Mouse (Mus musculus) lung, postnatal 0 days (tissue): ENCODE measurements at regions not wholly inside any gene's neighbourhood (a gene's known extent, or its start where the extent isn't known, plus 50 kb on each side); places are given as distances from the start of the nearest gene placed in this dataset.
"Not testable (repeated sequence)": the region's sequence is repeated elsewhere in the genome, so short reads cannot be mapped to it uniquely, and the experiment has no call there.

Source experiments
- ATAC-seq: fragments of 200-750 bp; cut with Nextera tagmentation; 2 replicates; pipeline ENCODE4 v1.8.0; 2017; ENCODE audit warnings: moderate library complexity
- DNase-seq: peaks from one replicate; pipeline ENCODE4 v3.0.0-alpha.2; 2016; ENCODE audit warnings: low spot score
- H3K27ac ChIP-seq: fragments of 300-500 bp; sonication (generic); 2 replicates; pipeline ENCODE4 v1.5.1; 2014; ENCODE audit warnings: antibody characterized with exemption, mild to moderate bottlenecking, low read length, mixed read lengths
- H3K27me3 ChIP-seq: fragments of 300-500 bp; sonication (generic); replicated peaks from 2 replicates; pipeline ENCODE4 v1.6.1; 2014; ENCODE audit warnings: low read length, mixed read lengths; ENCODE audit not compliant: insufficient read depth
- H3K36me3 ChIP-seq: fragments of 300-500 bp; sonication (generic); 2 replicates; pipeline ENCODE4 v1.6.1; 2014; ENCODE audit warnings: low read length, mixed read lengths; ENCODE audit not compliant: insufficient read depth
- H3K4me1 ChIP-seq: fragments of 300-500 bp; sonication (generic); 2 replicates; pipeline ENCODE4 v1.6.1; 2014; ENCODE audit warnings: antibody characterized with exemption, low read depth, low read length, mixed read lengths; ENCODE audit not compliant: insufficient read depth
- H3K4me2 ChIP-seq: fragments of 300-500 bp; sonication (generic); replicated peaks from 2 replicates; pipeline ENCODE4 v1.6.1; 2014; ENCODE audit warnings: low read depth, mild to moderate bottlenecking, low read length, moderate library complexity, mixed read lengths
- H3K4me3 ChIP-seq: fragments of 300-500 bp; sonication (generic); 2 replicates; pipeline ENCODE4 v1.5.1; 2014; ENCODE audit warnings: low read depth, low read length
- H3K9ac ChIP-seq: fragments of 300-500 bp; sonication (generic); replicated peaks from 2 replicates; pipeline ENCODE4 v1.6.1; 2014; ENCODE audit warnings: low read depth, mild to moderate bottlenecking
- H3K9me3 ChIP-seq: fragments of 300-500 bp; sonication (generic); 2 replicates; pipeline ENCODE4 v1.6.1; 2016; ENCODE audit warnings: low read length, mixed read lengths
- CTCF ChIP-seq: IDR thresholded peaks from 2 replicates; pipeline ENCODE4 v1.5.1; 2016; ENCODE audit warnings: antibody characterized with exemption, mild to moderate bottlenecking
- EP300 ChIP-seq: IDR thresholded peaks from 2 replicates; pipeline ENCODE4 v1.6.1; 2016; ENCODE audit warnings: antibody characterized with exemption, mild to moderate bottlenecking, control low read depth
- WGBS: fragments of 180-500 bp; shearing (Covaris S2); extraction: QIAGEN DNeasy Blood & Tissue Kit; methylation state at CpG from one replicate; pipeline ENCODE4 v1.1.7; 2014; 5-methylcytosine and 5-hydroxymethylcytosine counted together

DNA sequence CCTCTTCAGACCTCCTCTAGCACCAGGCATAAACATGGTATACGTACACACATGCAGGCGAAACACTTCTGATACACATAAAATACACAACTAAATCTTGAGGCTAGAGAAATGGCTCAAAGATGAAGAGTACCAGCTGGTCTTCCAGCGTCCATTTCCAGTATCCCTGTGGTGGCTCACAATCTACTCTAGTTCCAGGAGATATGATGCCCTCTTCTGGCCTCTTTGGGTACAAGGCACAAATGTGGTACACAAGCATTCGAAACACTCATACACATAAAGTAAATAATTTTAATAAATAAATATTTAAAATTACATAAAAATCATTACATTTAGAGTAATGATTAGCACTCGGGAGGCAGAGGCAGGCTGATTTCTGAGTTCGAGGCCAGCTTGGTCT lies 50.7 kb upstream of the Rabgap1l start:
- DNase-seq: no peak
- Histone ChIP-seq H3K4me1 (no peaks in the 10 kb centered on the region), H3K9me3 (no peaks in the 10 kb centered on the region), H3K36me3 (no peaks in the 10 kb centered on the region), H3K4me2 (no peak overlapping the region), H3K9ac (no peak overlapping the region), H3K4me3 (no peak overlapping the region), H3K27me3 (no peaks in the 10 kb centered on the region), H3K27ac (no peak overlapping the region)
- ATAC-seq: no peak
- 79% methylated on average over 6 of the region's 6 CpGs for WGBS
- TF ChIP-seq EP300: no peak
- TF ChIP-seq CTCF: 0 out of 2 replicates have a peak, but pooled peaks have one; percentile 8

DNA sequence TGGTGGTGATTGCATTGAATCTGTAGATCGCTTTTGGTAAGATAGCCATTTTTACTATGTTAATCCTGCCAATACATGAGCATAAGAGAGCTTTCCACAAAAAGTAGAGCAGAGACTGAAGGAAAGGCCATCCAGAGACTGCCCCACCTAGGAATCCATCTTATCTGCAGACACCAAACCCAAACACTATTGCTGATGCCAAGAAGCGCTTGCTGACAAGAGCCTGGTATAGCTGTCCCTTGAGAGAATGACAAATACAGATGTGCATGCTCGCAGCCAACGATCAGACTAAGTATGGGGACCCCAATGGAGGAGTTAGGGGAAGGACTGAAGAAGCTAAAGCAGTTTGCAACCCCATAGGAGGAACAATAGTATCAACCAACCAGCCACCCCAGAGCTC lies 51.7 kb upstream of the Rabgap1l start:
- H3K4me3 ChIP-seq, H3K27ac ChIP-seq, H3K9ac ChIP-seq, H3K4me1 ChIP-seq, H3K27me3 ChIP-seq, H3K36me3 ChIP-seq, ATAC-seq, H3K9me3 ChIP-seq, H3K4me2 ChIP-seq, DNase-seq: not testable (repeated sequence)
- WGBS: 83% methylated on average over 4 of the region's 4 CpGs

DNA sequence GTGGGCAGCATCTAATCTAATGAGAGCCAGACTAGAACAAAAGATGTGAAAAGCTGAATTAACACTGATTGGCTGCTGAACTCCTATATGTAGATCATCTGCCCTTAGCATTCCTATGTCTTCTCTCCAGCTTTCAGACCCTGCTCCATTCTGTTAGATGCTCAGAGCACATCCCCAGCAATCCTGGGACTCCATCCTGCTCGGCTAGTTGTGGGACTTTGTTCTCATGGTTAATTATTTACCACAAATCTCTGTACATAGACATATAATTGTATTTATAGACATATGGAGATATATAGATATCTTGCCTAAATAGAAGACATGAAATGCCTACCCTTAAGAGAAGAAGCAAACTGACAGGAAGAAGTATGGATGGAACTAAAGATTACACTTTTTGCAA lies 55.5 kb upstream of the Rc3h1 start:
- no peak for TF ChIP-seq CTCF
- no peak for TF ChIP-seq EP300
- H3K9ac ChIP-seq: no peak overlapping the region
- H3K4me3 ChIP-seq: no peak overlapping the region
- no peak overlapping the region for H3K4me2 ChIP-seq
- H3K27ac ChIP-seq: no peak overlapping the region
- ATAC-seq (no peak), DNase-seq (no peak)
- no peaks in the 10 kb centered on the region for H3K27me3 ChIP-seq
- H3K4me1 ChIP-seq: no peaks in the 10 kb centered on the region
- no peaks in the 10 kb centered on the region for H3K9me3 ChIP-seq
- 53% methylated on average over 1 of the region's 1 CpGs for WGBS
- no peaks in the 10 kb centered on the region for H3K36me3 ChIP-seq

DNA sequence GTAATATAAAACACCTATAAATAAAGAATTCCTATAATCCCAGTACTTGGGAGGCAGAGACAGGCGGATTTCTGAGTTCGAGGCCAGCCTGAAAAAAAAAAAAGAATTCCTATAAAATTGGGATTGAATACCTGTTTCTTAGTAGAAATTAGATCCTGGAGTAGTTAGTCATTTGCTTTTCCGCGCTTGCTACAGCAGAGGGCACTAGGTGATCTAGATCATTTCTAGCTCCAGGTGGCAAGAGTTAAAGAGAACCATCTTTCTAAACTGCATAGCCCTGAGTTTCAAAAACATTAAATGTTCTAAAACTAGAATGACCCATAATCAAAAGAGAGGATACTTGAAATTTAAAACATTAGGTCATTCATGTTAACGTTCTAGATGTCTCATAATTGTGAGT lies 51.8 kb upstream of the Rc3h1 start:
- TF ChIP-seq CTCF (peak; percentile 19; the same call in 1 of the 2 replicates), EP300 (no peak)
- 75% methylated on average over 5 of the region's 5 CpGs for WGBS
- ATAC-seq (no peak), DNase-seq (no peak)
- H3K4me3 ChIP-seq: no peak overlapping the region
- H3K9me3 ChIP-seq: no peaks in the 10 kb centered on the region
- no peak overlapping the region for H3K27ac ChIP-seq
- H3K27me3 ChIP-seq: no peaks in the 10 kb centered on the region
- H3K4me2 ChIP-seq: no peak overlapping the region
- no peak overlapping the region for H3K9ac ChIP-seq
- H3K36me3 ChIP-seq: no peaks in the 10 kb centered on the region
- H3K4me1 ChIP-seq: no peaks in the 10 kb centered on the region

DNA sequence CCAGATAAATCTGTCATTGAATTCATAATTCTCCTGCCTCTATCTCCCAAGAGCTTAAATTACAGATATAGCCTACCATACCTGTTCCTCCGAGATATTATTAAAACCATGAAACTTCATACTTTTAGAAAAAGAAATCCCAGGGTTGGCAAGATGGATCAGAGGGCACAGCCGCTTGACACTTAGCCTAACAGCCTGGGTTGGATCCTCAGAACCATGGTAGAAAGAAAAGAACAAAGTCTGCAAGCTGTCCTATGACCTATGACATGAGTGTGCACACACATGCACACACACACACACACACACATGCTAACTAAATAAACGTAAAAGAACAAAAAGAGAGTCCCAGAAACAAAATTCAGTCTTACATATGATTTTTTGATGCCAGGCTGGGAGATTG lies 50.8 kb upstream of the Rc3h1 start:
- no peaks in the 10 kb centered on the region for H3K27me3 ChIP-seq
- TF ChIP-seq EP300: no peak
- no peak for TF ChIP-seq CTCF
- ATAC-seq (no peak), DNase-seq (no peak)
- 78% methylated on average over 3 of the region's 3 CpGs for WGBS
- no peak overlapping the region for H3K27ac ChIP-seq
- no peaks in the 10 kb centered on the region for H3K4me1 ChIP-seq
- no peaks in the 10 kb centered on the region for H3K36me3 ChIP-seq
- no peak overlapping the region for H3K4me2 ChIP-seq
- H3K9ac ChIP-seq: no peak overlapping the region
- H3K9me3 ChIP-seq: no peaks in the 10 kb centered on the region
- no peak overlapping the region for H3K4me3 ChIP-seq

DNA sequence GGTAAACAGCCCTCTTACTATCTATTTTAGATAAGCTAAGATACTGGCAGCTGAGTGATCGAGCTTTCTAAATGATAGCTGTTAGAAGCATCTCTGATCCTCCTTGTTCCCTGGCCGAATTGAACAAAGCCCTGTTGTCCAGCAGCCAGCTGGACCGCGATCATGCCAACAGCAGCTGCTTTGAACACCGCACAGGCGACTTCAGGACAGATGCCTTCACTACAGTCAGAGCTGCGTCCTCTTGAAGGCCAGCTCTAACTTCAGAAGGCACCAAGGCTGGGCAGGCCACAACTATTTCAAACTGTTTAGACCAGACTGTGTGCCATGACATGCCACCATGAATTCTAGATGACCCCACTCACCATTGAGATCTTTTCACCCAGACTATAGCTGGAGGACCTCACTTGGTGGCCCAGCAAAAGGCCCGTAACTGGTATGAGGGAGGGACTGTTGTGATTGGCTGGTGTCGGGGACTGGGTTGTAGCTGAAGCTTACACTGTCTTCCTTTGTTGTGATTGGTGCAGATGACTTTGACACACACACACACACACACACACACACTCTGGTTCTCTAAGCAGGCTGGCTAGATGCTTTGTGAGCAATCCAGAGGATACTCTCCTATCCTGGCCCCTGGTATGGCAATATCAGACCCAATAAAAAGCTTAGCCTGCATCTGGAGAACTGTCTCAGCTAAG lies 50.1 kb upstream of the Rc3h1 start:
- Histone ChIP-seq H3K9ac (no peak overlapping the region), H3K4me3 (no peak overlapping the region), H3K9me3 (no peaks in the 10 kb centered on the region), H3K27me3 (no peaks in the 10 kb centered on the region), H3K4me1 (no peaks in the 10 kb centered on the region), H3K4me2 (no peak overlapping the region), H3K36me3 (no peaks in the 10 kb centered on the region), H3K27ac (no peak overlapping the region)
- DNase-seq: no peak
- no peak for ATAC-seq
- WGBS: 62% methylated on average over 9 of the region's 9 CpGs
- TF ChIP-seq CTCF (no peak), EP300 (no peak)
